In the genomic region with DNA sequence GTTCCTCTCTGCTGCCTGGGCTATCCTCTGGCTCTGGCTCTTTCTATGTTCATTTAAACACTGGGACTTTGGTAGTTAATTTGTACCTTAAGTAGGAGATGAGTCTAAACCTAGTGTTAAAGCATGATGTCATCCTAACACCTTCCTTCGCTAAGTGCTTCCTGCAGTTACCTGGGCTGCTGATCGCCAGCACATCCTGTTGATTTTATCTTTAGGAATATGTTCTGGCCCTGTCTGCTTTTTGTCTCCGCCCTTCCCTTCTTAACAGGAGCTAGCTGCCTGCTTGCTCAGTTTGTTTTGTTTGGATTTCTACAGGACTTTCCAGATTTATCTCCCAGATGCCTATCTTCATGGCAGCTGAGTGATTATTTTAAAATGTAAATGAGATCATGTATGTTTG, we compare ENCODE assay signal across 23 mouse cellular contexts. TPM values are rescaled to one million over a fixed set of nuclear protein-coding genes. Genes with fewer than 3 reads are reported as not detected.
DNase-seq lines count a peak whose midpoint lies in the region; ATAC-seq and TF ChIP-seq lines count a peak whose summit lies in the region.
"Had no signal": no experiment of that assay in that cellular context is flagged by ENCODE, and none has a peak within 500 bp of the region (broad histone marks: within the 10 kb centered on the region; RNA-seq: fewer than 3 reads in every experiment).

No protein-coding gene starts in this region.

- H3K9ac ChIP-seq in lung, postnatal 0 days (replicated peaks; ENCODE audit: low read depth), result no peak overlapping the region
- no peak overlapping the region for H3K9ac ChIP-seq in stomach, postnatal 0 days (ENCODE audit: low read length)
- H3K9ac ChIP-seq: embryonic facial prominence, embryonic 12.5 days; forebrain, embryonic 12.5 days; heart, embryonic 13.5 days; hindbrain, embryonic 13.5 days had no signal

- no peak for ATAC-seq in lung, postnatal 0 days
- peak; percentile 64 for ATAC-seq in activated CD4-positive, CD25-positive, alpha-beta regulatory T cell, adult 4 months
- ATAC-seq in stomach, postnatal 0 days (ENCODE audit: low FRiP score, low TSS enrichment), result no peak
- ATAC-seq: forebrain, embryonic 16.5 days; hindbrain, postnatal 0 days; intestine, embryonic 16.5 days; Patski had no signal

- intact Hi-C loops in left cerebral cortex, postnatal 4 days (cut with DNase I), result no loop called here

- no peak for TF ChIP-seq CTCF in lung, postnatal 0 days (IDR thresholded peaks at IDR 0.05)
- TF ChIP-seq CTCF in stomach, postnatal 0 days (IDR thresholded peaks at IDR 0.05; ENCODE audit: low read depth), result no peak

- no peaks in the 10 kb centered on the region for H3K9me3 ChIP-seq in lung, postnatal 0 days (ENCODE audit: low read length)
- no peaks in the 10 kb centered on the region for H3K9me3 ChIP-seq in stomach, postnatal 0 days (ENCODE audit: control insufficient read depth, low read length)
- H3K9me3 ChIP-seq: forebrain, embryonic 12.5 days had no signal

- peaks cover 3% of the 10 kb centered on the region; the same call in 1 of the 2 replicates for H3K4me1 ChIP-seq in lung, postnatal 0 days (ENCODE audit: insufficient read depth, low read depth, low read length)
- 0 out of 2 replicates have a peak, but pooled peaks cover 1% of the 10 kb centered on the region for H3K4me1 ChIP-seq in stomach, postnatal 0 days (replicated peaks; ENCODE audit: control insufficient read depth, insufficient read depth)

- H3K4me3 ChIP-seq in lung, postnatal 0 days (ENCODE audit: low read depth, low read length), result no peak overlapping the region
- H3K4me3 ChIP-seq in stomach, postnatal 0 days (ENCODE audit: low read depth, low read length), result no peak overlapping the region
- H3K4me3 ChIP-seq: embryonic facial prominence, embryonic 12.5 days; forebrain, embryonic 12.5 days; heart, embryonic 13.5 days; hindbrain, embryonic 13.5 days had no signal

- DNase-seq in lung, postnatal 0 days (ENCODE audit: low spot score), result no peak
- DNase-seq in lung, postnatal 4 days, result no peak
- peak; percentile 39 for DNase-seq in induced T-regulatory cell, adult 2 months (ENCODE audit: low read depth)
- DNase-seq in stomach, postnatal 0 days (ENCODE audit: low spot score), result no peak
- DNase-seq in ovary, postnatal 10 days (ENCODE audit: low spot score), result no peak
- no peak for DNase-seq in cerebellum, adult 11-12 months
- DNase-seq in left cerebral cortex, postnatal 4 days, result no peak
- DNase-seq: adrenal gland, adult 2 months; adrenal gland, postnatal 25 days; cerebellum, adult 8-10 months; cerebellum, postnatal 14 days; embryo, embryonic 11 days; gastrocnemius, postnatal 36 days had no signal

- 53% methylated on average over 3 of the region's 3 CpGs for WGBS in lung, postnatal 0 days
- WGBS in stomach, postnatal 0 days, result 60% methylated on average over 3 of the region's 3 CpGs

- H3K27me3 ChIP-seq in lung, postnatal 0 days (replicated peaks; ENCODE audit: insufficient read depth, low read length), result no peaks in the 10 kb centered on the region
- H3K27me3 ChIP-seq in stomach, postnatal 0 days (ENCODE audit: control insufficient read depth, insufficient read depth, low read length), result no peaks in the 10 kb centered on the region
- H3K27me3 ChIP-seq: CH12.LX; embryonic facial prominence, embryonic 12.5 days; forebrain, embryonic 12.5 days; heart, embryonic 13.5 days; hindbrain, embryonic 13.5 days; Patski had no signal

- TF ChIP-seq EP300 in lung, postnatal 0 days (IDR thresholded peaks at IDR 0.05), result peak; percentile 71; the same call in 1 of the 2 replicates
- TF ChIP-seq EP300 in stomach, postnatal 0 days (optimal IDR thresholded peaks at IDR 0.05), result no peak

- H3K27ac ChIP-seq in lung, postnatal 0 days (ENCODE audit: low read length), result no peak overlapping the region
- H3K27ac ChIP-seq in stomach, postnatal 0 days (replicated peaks), result peak overlapping the region; percentile 59; the same call in 1 of the 2 replicates
- H3K27ac ChIP-seq: embryonic facial prominence, embryonic 12.5 days; forebrain, embryonic 12.5 days; heart, embryonic 13.5 days; hindbrain, embryonic 13.5 days; hindbrain, postnatal 0 days had no signal

- no peak overlapping the region for H3K4me2 ChIP-seq in lung, postnatal 0 days (replicated peaks; ENCODE audit: low read depth, low read length)
- H3K4me2 ChIP-seq in stomach, postnatal 0 days (replicated peaks; ENCODE audit: low read depth), result no peak overlapping the region
- H3K4me2 ChIP-seq: embryonic facial prominence, embryonic 12.5 days; forebrain, embryonic 12.5 days; heart, embryonic 13.5 days; hindbrain, embryonic 13.5 days had no signal

- H3K36me3 ChIP-seq in lung, postnatal 0 days (ENCODE audit: insufficient read depth, low read length), result no peaks in the 10 kb centered on the region
- no peaks in the 10 kb centered on the region for H3K36me3 ChIP-seq in stomach, postnatal 0 days (ENCODE audit: control insufficient read depth, insufficient read depth, low read length)
- H3K36me3 ChIP-seq: embryonic facial prominence, embryonic 12.5 days; forebrain, embryonic 12.5 days; heart, embryonic 13.5 days; hindbrain, embryonic 13.5 days had no signal

RNA-seq across cellular contexts. Expression of a gene that starts 28.9 kb away (rescaled TPM):
- polyA plus RNA-seq in lung, postnatal 0 days (2015; fragmentation: Nextera tagmentation; extraction: Ambion mirVana), result 10.1 and 11.7 TPM in 2 replicates
- 1 to 10 TPM; 1.5 to 1.6 TPM for polyA plus RNA-seq in activated CD4-positive, CD25-positive, alpha-beta regulatory T cell, adult 4 months (2017; shearing (Covaris generic))
- 4.9 and 5.7 TPM in 2 replicates for polyA plus RNA-seq in stomach, postnatal 0 days (2015; fragmentation: Nextera tagmentation; extraction: Ambion mirVana)
- 1 to 10 TPM; 1.5 to 2.8 TPM for total RNA-seq in left cerebral cortex, postnatal 4 days (2021)
- total RNA-seq: gastrocnemius, postnatal 36 days had no signal
